Mouse (Mus musculus) neural tube, embryonic 12.5 days (tissue): ENCODE measurements around the gene Ulk1. TPM values are rescaled to one million over a fixed set of nuclear protein-coding genes. Genes with fewer than 3 reads are reported as not detected.
"Not testable (repeated sequence)": the region's sequence is repeated elsewhere in the genome, so short reads cannot be mapped to it uniquely, and the experiment has no call there.

ENCODE experiments used
- ATAC-seq: fragments of 200-750 bp; cut with Nextera tagmentation; 2 replicates; pipeline ENCODE4 v1.8.0; 2017; ENCODE audit warnings: low read depth, mild to moderate bottlenecking, moderate TSS enrichment, moderate library complexity; ENCODE audit not compliant: low FRiP score
- H3K27ac ChIP-seq: fragments of 300-500 bp; sonication (generic); 2 replicates; pipeline ENCODE4 v1.5.1; 2016
- H3K27me3 ChIP-seq: fragments of 300-500 bp; sonication (generic); replicated peaks from 2 replicates; pipeline ENCODE4 v1.6.1; 2016; ENCODE audit warnings: mild to moderate bottlenecking
- H3K36me3 ChIP-seq: fragments of 300-500 bp; sonication (generic); 2 replicates; pipeline ENCODE4 v1.6.1; 2016; ENCODE audit warnings: mild to moderate bottlenecking
- H3K4me1 ChIP-seq: fragments of 300-500 bp; sonication (generic); 2 replicates; pipeline ENCODE4 v1.6.1; 2016
- H3K4me2 ChIP-seq: fragments of 300-500 bp; sonication (generic); replicated peaks from 2 replicates; pipeline ENCODE4 v1.6.1; 2016; ENCODE audit warnings: mild to moderate bottlenecking
- H3K4me3 ChIP-seq: fragments of 300-500 bp; sonication (generic); 2 replicates; pipeline ENCODE4 v1.5.1; 2016
- H3K9ac ChIP-seq: fragments of 300-500 bp; sonication (generic); 2 replicates; pipeline ENCODE4 v1.6.1; 2016; ENCODE audit warnings: mild to moderate bottlenecking
- H3K9me3 ChIP-seq: fragments of 300-500 bp; sonication (generic); 2 replicates; pipeline ENCODE4 v1.6.1; 2016; ENCODE audit warnings: mild to moderate bottlenecking
- WGBS: fragments of 180-500 bp; shearing (Covaris S2); methylation state at CpG from one replicate; pipeline ENCODE4 v1.1.7; 2016; 5-methylcytosine and 5-hydroxymethylcytosine counted together
- polyA plus RNA-seq: library from polyadenylated mRNA; unstranded; fragments of >200 nt; fragmentation: Nextera tagmentation; extraction: Ambion mirVana; gene quantifications from 2 replicates; pipeline ENCODE4 v1.2.1, GENCODE M21; 2016

Gene Ulk1
- polyA plus RNA-seq: 36.2 and 37.2 TPM in 2 replicates

DNA sequence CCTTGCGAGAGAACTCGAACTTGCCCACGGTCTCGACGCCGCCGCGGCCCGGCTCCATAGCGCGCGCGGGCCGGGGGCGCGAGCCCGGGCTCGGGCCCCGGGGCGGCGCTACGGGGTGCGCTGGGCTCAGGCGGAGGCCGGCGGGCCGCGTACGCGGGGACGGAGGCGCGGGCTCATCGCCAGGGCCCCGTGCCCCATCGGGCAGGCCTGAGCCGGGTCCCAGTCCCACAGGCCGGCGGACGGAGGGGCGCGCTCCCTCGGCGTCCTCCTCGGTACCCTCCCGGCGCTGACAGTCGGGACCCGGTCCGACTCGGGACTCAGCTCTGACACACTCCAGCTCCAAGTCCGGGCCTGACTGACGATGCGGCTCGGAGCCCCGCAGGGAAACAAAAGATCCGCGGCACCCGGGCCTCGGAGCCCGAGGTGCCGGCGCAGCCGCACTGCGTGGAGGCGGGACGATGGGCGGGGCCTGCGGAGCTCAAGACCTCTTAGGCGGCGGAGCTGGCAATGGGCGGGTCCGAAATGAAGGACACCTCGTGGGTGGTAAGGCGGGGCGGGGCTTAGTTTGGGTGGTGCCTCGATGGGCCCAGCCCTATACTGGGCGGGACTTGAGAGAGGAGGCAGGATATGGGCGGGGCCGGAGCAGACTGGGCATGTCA lies at the start of gene Ulk1:
Gene Ulk1 (minus strand): TSS at position 431 of the 659 bp plus-strand sequence.
- Histone ChIP-seq H3K4me3 (peak within 1 kb of the TSS; percentile 95), H3K4me2 (peak within 1 kb of the TSS; percentile 98), H3K4me1 (peaks cover 32% of the 10 kb centered on the region), H3K36me3 (peaks cover 7% of the 10 kb centered on the region; the same call in 1 of the 2 replicates), H3K27me3 (no peaks in the 10 kb centered on the region), H3K9ac (peak within 1 kb of the TSS; percentile 96), H3K9me3 (no peaks in the 10 kb centered on the region), H3K27ac (0 out of 2 replicates have a peak within 1 kb of the TSS, but pooled peaks have one; percentile 43)
- peak; percentile 95 for ATAC-seq
- WGBS: under 1% methylated on average over 80 of the region's 80 CpGs

DNA sequence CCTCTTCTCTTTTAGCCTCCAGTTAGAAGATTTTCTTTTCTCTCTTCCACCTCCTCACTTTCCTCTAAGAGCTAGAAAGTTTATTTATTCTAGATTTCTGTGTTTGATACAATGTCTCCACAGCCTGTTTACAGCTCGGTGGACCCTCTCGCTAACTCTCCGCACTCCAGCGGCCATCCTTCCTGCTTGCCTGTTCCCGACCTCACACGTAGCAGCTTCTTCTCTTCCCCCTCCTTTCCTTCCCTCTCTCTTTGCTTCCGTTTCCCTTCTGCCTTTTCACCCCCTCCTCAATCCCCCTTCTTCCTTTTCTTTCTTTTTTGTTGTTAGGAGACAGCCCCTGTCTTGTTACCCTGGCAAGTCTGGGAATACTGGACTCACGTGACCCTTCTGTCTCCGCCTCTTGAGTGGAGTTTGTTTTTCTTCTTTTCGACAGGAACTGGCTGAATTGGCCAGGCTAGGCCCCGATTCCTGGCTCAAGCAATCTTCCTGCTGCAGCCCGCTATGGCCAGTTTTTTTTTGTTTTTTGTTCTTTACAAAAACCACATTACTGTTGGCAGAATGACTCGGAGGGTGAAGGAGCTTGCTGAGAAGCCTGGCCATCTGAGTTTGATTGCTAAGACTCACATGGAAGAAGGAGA lies 49.2 kb upstream of the Ulk1 start:
- WGBS: 56% methylated on average over 13 of the region's 13 CpGs
- Histone ChIP-seq H3K4me1 (no peaks in the 10 kb centered on the region), H3K9me3 (no peaks in the 10 kb centered on the region), H3K36me3 (no peaks in the 10 kb centered on the region), H3K4me3 (no peak overlapping the region), H3K27me3 (no peaks in the 10 kb centered on the region), H3K9ac (no peak overlapping the region), H3K27ac (no peak overlapping the region), H3K4me2 (no peak overlapping the region; the same call in 1 of the 2 replicates)
- ATAC-seq: no peak

DNA sequence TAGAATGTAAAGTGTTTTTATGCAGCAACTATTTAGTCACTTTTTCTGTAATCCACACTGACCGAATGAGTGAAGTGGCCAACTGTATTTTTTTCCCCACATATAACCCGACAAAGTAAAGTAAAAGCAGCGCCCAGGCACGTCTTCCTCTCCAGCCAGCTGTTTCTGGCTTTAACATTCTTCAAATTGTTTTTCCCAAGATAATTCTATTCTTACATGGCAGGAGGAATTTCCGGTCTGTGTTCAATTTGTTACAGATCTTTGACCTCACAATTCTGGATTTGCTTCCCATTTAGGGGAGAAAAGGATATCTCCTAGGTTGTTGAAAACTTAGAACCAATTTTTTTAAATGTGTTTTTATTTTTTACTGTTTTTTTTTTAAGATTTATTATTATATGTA lies 47.2 kb upstream of the Ulk1 start:
- H3K36me3 ChIP-seq: peaks cover 4% of the 10 kb centered on the region; the same call in 1 of the 2 replicates
- H3K4me3 ChIP-seq: no peak overlapping the region
- H3K9me3 ChIP-seq: no peaks in the 10 kb centered on the region
- WGBS: 90% methylated on average over 5 of the region's 5 CpGs
- H3K9ac ChIP-seq: no peak overlapping the region
- H3K4me1 ChIP-seq: no peaks in the 10 kb centered on the region
- ATAC-seq: no peak
- H3K27ac ChIP-seq: no peak overlapping the region
- H3K4me2 ChIP-seq: no peak overlapping the region
- H3K27me3 ChIP-seq: no peaks in the 10 kb centered on the region

DNA sequence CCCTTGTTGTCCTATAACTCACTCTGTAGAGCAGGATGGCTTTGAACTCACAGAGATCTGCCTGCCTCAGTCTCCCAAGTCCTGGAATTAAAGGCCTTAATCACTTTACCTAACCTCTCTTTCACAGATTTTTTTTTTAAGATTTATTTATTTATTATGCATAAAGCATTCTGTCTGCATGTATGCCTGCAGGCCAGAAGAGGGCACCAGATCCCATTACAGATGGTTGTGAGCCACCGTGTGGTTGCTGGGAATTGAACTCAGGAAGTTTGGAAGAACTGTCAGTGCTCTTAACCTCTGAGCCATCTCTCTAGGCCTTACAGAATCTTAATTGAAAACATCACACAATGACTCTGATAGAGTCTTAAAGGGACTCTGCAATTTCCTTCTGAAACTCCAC lies 43.1 kb upstream of the Ulk1 start:
- no peak overlapping the region for H3K4me3 ChIP-seq
- H3K27me3 ChIP-seq: no peaks in the 10 kb centered on the region
- peaks cover 13% of the 10 kb centered on the region; the same call in 1 of the 2 replicates for H3K36me3 ChIP-seq
- no peak overlapping the region for H3K4me2 ChIP-seq
- WGBS: 89% methylated on average over 1 of the region's 1 CpGs
- H3K27ac ChIP-seq: no peak overlapping the region
- H3K9me3 ChIP-seq: no peaks in the 10 kb centered on the region
- no peaks in the 10 kb centered on the region for H3K4me1 ChIP-seq
- ATAC-seq: no peak
- no peak overlapping the region for H3K9ac ChIP-seq

DNA sequence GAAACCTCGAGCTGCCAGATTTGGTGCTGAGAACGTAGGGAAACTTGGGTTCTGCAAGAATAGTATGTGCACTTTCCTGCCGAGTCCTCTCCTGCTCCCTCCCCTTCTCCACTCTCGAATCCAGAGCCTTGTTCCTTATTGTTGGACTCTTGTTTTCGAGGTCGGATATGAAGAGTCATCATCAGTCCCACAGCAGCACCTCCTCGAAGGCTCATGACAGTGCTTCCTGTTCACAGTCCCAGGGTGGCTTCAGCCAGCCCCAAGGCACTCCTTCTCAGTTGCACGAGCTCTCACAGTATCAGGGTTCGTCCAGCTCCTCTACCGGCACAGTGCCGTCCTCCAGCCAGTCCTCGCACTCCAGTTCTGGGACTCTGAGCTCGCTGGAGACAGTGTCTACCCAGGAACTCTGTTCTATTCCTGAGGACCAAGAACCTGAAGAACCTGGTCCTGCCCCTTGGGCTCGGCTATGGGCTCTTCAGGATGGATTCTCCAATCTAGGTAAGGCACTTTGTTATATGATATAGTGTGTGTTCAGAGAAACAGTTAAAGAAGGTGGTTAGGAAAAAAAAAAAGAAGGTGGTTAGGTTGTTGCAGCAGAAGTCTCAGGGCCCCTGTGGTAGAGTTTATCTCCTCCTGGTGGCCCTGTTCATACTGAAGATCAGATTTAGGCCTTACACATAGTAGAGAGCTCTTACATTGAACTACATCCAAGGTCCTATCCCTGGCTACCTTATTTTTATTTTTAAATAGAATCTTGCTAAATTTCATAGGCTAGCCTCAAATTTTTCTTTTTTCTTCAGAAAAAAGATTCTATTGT lies 31.4 kb upstream of the Ulk1 start:
- no peak overlapping the region for H3K9ac ChIP-seq
- no peak overlapping the region for H3K4me3 ChIP-seq
- H3K9me3 ChIP-seq: no peaks in the 10 kb centered on the region
- H3K27me3 ChIP-seq: no peaks in the 10 kb centered on the region
- no peak for ATAC-seq
- peaks cover 13% of the 10 kb centered on the region; the same call in 1 of the 2 replicates for H3K36me3 ChIP-seq
- peaks cover 18% of the 10 kb centered on the region for H3K4me1 ChIP-seq
- peak overlapping the region; percentile 75; the same call in 1 of the 2 replicates for H3K4me2 ChIP-seq
- no peak overlapping the region for H3K27ac ChIP-seq
- 94% methylated on average over 14 of the region's 14 CpGs for WGBS

DNA sequence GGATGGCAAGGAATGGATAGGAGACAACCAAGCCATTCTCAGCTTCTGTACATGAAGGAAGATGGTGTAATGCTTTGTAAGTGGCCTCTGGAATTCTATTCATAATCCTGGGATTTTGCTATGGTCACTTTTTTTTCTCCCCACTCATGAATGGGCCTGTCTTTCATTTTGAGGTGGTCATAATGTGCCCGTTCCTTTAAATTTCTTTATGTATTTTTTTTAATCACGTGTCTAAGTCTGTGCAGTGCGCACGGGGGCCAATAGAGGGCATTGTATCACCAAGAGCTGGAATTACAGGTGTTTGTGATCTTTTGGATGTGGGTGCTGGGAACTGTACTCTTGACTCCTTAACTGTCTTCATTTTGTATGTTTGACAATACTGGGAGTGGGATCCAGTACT lies 30.6 kb upstream of the Ulk1 start:
- Histone ChIP-seq H3K9ac (peak overlapping the region; percentile 54), H3K36me3 (peaks cover 10% of the 10 kb centered on the region; the same call in 1 of the 2 replicates), H3K4me3 (peak overlapping the region; percentile 67), H3K27me3 (no peaks in the 10 kb centered on the region), H3K9me3 (no peaks in the 10 kb centered on the region), H3K4me1 (peaks cover 18% of the 10 kb centered on the region), H3K27ac (no peak overlapping the region), H3K4me2 (peak overlapping the region; percentile 75)
- no peak for ATAC-seq
- WGBS: 12% methylated on average over 4 of the region's 4 CpGs

DNA sequence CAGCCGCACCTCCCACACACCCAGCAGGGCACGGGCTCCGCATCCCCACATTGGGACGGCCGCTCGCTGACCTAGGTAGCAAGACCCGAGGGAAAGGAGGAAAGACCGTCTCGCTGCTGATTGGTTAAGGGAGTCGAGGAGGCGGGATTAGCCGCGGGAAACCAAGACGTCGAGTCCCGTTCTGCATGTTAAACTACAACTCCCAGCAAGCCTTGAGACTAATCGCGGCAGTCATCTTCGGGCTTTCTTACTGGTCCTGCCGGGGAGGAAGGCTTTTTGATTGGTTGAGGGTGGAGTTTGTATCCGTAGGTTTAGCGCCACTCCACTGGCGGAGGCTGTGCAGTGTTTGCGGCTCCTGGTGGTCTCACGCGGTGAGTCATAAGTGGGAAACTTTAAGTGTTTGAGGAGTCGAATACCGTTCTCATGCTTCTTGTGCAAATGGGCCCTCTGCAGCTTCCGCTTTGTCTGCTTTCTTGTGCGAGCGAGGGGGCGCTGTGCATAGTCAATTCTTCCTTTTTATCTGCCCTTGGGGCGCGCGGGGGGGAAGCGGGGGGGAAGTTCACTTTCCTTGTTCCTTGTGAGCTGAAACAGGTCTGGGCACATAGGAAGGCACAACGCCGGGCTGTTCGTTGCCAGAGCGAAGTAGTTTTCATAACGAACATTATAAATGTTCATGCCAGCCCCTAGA lies 29.9 kb upstream of the Ulk1 start, which contains the start of the genes Hscb and Chek2:
Gene Hscb (minus strand): TSS at position 100 of the 688 bp plus-strand sequence.
Gene Chek2 (plus strand): TSS at position 302 of the 688 bp plus-strand sequence.
- H3K27me3 ChIP-seq: no peaks in the 10 kb centered on the region
- H3K4me1 ChIP-seq: peaks cover 18% of the 10 kb centered on the region
- peak within 1 kb of the TSS; percentile 67 for H3K4me3 ChIP-seq
- no peaks in the 10 kb centered on the region for H3K9me3 ChIP-seq
- H3K36me3 ChIP-seq: peaks cover 6% of the 10 kb centered on the region; the same call in 1 of the 2 replicates
- H3K27ac ChIP-seq: peak within 1 kb of the TSS; percentile 51; the same call in 1 of the 2 replicates
- under 1% methylated on average over 41 of the region's 41 CpGs for WGBS
- ATAC-seq: peak; percentile 98
- H3K9ac ChIP-seq: peak within 1 kb of the TSS; percentile 60
- peak within 1 kb of the TSS; percentile 75 for H3K4me2 ChIP-seq

DNA sequence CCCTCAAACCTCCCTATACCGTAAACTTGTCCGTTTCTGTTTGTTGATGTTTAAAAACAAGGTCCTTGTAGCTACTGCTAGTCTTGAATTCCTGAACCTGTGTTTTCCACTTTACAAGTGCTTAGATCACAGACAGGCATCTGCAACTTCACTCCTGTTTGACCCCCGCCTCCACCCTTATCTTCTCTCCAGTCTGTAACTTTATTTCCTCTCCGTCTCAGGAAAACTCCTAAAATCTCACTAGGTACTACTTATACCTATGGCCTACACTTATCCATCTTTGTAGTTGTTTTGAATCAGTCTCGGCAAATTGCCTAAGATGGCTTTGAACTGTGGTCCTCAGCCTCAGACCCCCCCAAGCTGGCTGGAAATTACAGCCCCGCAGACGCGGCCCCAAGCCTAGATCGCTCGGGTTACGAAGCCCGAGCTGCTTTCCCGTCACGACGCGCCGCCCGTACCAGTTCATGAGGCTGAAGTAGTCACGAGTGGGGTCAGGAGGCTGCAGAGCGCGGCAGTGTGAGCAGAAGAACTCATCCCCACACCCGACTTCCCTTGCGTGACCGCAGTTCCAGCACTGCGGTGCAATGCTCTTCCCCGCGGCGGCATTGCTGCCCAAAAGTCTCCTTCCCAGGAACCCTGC lies 29.3 kb upstream of the Ulk1 start:
- H3K36me3 ChIP-seq: peaks cover 6% of the 10 kb centered on the region; the same call in 1 of the 2 replicates
- WGBS: 8% methylated on average over 28 of the region's 28 CpGs
- no peaks in the 10 kb centered on the region for H3K9me3 ChIP-seq
- H3K27me3 ChIP-seq: no peaks in the 10 kb centered on the region
- peak overlapping the region; percentile 51; the same call in 1 of the 2 replicates for H3K27ac ChIP-seq
- H3K4me3 ChIP-seq: peak overlapping the region; percentile 67
- peak; percentile 70 for ATAC-seq
- H3K4me2 ChIP-seq: peak overlapping the region; percentile 75
- H3K4me1 ChIP-seq: peaks cover 18% of the 10 kb centered on the region
- peak overlapping the region; percentile 60 for H3K9ac ChIP-seq

DNA sequence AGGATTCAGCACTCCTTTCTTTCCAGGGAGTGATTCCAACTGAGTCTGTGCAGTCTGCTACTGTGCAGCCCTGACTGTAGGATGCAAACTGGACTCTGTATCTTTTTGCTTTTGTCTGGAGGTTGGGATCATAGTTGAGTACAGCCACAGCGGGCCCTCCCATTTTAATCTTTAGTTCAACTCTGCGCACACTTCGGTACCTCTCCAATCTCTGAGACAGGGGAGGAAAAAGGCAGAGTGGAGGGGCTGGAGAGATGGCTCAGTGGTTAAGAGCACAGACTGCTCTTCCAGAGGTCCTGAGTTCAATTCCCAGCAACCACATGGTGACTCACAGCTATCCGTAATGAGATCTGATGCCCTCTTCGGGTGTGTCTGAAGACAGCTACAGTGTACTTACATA lies 28.1 kb upstream of the Ulk1 start:
- not testable (repeated sequence) for H3K4me3 ChIP-seq, H3K36me3 ChIP-seq, H3K9me3 ChIP-seq, H3K9ac ChIP-seq, H3K27me3 ChIP-seq, H3K27ac ChIP-seq, H3K4me2 ChIP-seq, ATAC-seq
- WGBS: 84% methylated on average over 5 of the region's 5 CpGs
- H3K4me1 ChIP-seq: peaks cover 18% of the 10 kb centered on the region

DNA sequence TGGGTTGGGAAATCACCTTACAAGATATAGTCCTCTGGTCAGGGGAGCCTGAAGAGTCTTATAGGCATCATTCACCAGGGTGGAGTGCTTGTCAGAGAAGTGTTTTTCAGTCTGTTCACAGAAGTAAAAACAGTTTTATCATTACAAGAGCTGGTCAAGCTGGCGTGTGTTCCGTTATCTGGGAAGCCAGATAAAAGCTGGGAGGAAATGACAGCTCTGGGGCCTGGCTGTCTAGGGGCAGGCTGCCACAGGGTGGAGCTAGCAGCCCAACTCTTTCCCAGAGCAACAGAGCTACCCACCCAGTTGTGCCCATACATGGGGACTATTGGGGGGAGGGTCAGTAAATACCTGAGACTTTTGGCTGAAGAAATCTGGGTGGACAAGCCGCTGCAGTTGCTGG lies 26.1 kb upstream of the Ulk1 start:
- no peaks in the 10 kb centered on the region for H3K9me3 ChIP-seq
- no peaks in the 10 kb centered on the region for H3K36me3 ChIP-seq
- no peaks in the 10 kb centered on the region for H3K27me3 ChIP-seq
- no peak overlapping the region for H3K27ac ChIP-seq
- H3K4me3 ChIP-seq: no peak overlapping the region
- no peak for ATAC-seq
- peaks cover 16% of the 10 kb centered on the region for H3K4me1 ChIP-seq
- 35% methylated on average over 3 of the region's 3 CpGs for WGBS
- H3K4me2 ChIP-seq: no peak overlapping the region
- H3K9ac ChIP-seq: no peak overlapping the region

DNA sequence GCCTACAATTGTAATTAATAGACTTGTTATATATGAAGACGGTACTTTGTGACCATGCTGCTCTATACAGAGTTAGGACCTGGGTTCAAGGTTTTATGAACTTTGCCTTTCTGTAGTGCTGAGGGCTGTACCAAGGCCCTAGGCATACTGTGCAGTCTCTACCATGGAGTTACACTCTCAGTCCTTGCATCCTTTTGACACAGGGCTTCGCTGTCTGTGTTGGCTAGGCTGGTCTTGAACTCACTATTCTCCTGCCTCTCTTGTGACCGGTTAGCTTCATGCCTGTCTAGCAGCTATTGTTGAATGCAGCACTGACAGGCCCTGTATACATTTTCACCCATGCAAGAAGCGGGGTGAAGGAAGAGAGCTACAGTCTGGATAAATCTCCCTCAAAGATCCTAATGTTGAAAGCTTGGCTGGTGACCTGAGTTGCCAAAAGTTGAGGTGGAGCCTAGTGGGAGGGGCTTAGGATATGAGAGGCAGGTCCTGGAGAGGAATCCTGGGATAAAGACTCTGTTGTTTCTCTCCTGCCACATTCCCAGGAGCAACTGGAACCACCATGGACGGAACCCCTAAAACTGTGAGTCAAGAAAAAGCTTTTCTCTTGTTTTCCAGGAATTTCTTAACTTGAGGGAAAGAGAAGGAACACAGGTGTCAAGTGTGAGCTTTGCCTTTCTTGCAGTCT lies 21.3 kb upstream of the Ulk1 start:
- no peak for ATAC-seq
- no peak overlapping the region for H3K27ac ChIP-seq
- H3K9ac ChIP-seq: no peak overlapping the region
- 97% methylated on average over 5 of the region's 5 CpGs for WGBS
- no peaks in the 10 kb centered on the region for H3K27me3 ChIP-seq
- no peaks in the 10 kb centered on the region for H3K9me3 ChIP-seq
- no peak overlapping the region for H3K4me2 ChIP-seq
- H3K36me3 ChIP-seq: no peaks in the 10 kb centered on the region
- no peak overlapping the region for H3K4me3 ChIP-seq
- no peaks in the 10 kb centered on the region for H3K4me1 ChIP-seq
